Mouse (Mus musculus): Measurements from ENCODE around the gene Ppp1r21. TPM values are rescaled to one million over a fixed set of nuclear protein-coding genes. Genes with fewer than 3 reads are reported as not detected.

Gene Ppp1r21
- polyA plus RNA-seq (2014; fragmentation: Illumina TruSeq; extraction: RNeasy Lipid Tissue Mini Kit (QIAGEN cat#74804); ENCODE audit: low read depth, low replicate concordance): 70.8 TPM

DNA sequence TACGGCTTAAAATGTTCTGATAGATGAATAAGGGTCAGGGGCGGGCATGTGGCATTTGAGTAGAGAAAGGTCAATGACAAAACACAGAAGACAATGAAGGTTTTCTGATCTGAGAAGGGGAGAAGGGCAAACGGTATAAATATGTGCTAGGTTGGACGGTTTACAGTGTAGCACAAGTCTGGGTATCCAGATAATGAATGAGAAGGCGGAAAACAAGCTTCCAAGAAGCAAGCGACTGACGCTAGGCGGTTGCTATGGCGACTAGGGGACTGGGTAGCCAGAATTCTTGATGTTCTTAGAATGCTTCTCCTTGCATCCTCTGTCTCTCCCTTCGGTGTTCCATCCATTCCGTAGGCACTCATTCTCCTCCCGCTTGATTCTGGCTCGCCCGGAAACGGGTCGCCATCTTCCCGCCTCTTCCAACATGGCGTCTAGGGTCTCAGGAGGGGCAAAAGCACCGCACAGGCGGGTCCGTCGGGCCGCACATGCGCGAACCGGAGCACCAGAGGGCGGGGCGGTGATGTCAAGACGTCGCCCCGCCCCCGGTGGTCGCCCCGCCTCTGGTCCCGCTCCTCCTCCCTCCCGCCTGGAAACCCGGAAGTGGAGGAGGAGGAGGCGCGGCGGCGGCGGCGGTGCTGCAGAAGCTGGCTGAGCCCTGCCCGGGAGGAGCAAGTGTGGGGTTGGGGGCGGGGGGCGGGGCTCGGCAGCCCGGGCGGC is at the start of gene Ppp1r21:
Gene Ppp1r21 (plus strand): TSS at position 600 of the 717 bp plus-strand sequence.

DNA sequence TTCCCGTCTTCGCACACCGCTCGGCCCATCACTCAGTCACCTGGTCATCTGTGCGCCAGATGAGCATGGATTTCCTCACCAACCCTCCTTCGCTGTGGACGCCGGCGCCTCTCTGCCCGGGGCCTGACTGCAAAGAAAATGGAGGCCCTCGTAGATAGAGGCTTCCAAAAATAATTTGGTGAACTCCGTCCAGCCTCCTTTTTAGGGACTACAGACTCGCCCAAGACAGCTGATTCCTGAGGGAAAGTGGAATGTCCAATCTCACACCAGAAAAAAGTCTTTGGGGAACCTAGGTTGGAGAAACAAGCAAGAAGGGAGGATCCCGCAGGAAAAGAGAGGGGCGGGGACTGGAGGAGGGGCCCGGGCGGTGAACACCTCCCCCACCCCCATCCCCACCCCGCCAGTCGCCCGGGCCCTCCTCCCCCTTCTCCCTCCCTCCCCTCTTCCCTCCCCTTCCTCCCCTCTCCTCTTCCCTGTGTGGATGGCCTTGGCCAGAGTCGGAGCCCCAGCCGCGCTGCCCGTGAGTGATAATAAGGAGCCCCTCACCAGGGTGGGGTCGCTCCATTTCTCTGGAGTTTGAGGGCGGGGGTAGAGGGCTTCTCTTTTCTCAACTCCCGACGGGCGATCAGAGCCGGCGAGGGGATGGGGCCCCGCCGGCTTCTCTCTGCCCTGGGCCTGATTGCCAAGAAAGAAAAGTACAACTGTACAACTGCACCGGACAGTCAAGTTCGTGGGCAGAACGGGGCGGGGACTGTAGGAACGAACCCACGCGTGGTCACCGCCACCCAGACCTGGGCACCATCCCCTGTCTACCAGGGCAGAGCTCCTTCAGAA is 67.5 kb downstream of the Ppp1r21 start, which contains the start of gene Ston1:
Gene Ston1 (plus strand): TSS at position 463 of the 834 bp plus-strand sequence.

Other genes with a start within 250 kb of the Ppp1r21 start
- 15.3 TPM for gene Foxn2, start 89.4 kb upstream of the Ppp1r21 start, polyA plus RNA-seq (2014; fragmentation: Illumina TruSeq; extraction: RNeasy Lipid Tissue Mini Kit (QIAGEN cat#74804); ENCODE audit: low read depth, low replicate concordance)
- 9.1 TPM for gene Ston1, start 67.6 kb downstream of the Ppp1r21 start, polyA plus RNA-seq (2014; fragmentation: Illumina TruSeq; extraction: RNeasy Lipid Tissue Mini Kit (QIAGEN cat#74804); ENCODE audit: low read depth, low replicate concordance)
- not detected for gene Gtf2a1l, start 138.5 kb downstream of the Ppp1r21 start, polyA plus RNA-seq (2014; fragmentation: Illumina TruSeq; extraction: RNeasy Lipid Tissue Mini Kit (QIAGEN cat#74804); ENCODE audit: low read depth, low replicate concordance)